Mouse (Mus musculus) spleen, adult 2 months (tissue): ENCODE measurements around the gene Hist1h4a. TPM values are rescaled to one million over a fixed set of nuclear protein-coding genes. Genes with fewer than 3 reads are reported as not detected.
A peak's percentile ranks its signal among the peaks of the same experiment; 100 is the strongest.

Experiments used
- DNase-seq, 2 experiments: peaks; one replicate each; pipeline versions ENCODE4 v3.0.0 to v3.0.0-alpha.2; 2012 to 2021; ENCODE audit warnings: low spot score in 2 of 2, low read depth in 1 of 2
- H3K27ac ChIP-seq: fragments of 200-500 bp; 2 replicates; pipeline ENCODE4 v1.5.1; 2012; ENCODE audit warnings: low read length, inconsistent platforms; ENCODE audit not compliant: insufficient read depth
- H3K27me3 ChIP-seq: fragments of 200-500 bp; 2 replicates; pipeline ENCODE4 v1.6.1; 2012; ENCODE audit warnings: mild to moderate bottlenecking, moderate library complexity, low read length, inconsistent platforms; ENCODE audit not compliant: control insufficient read depth, insufficient read depth
- H3K36me3 ChIP-seq: fragments of 200-500 bp; 2 replicates; pipeline ENCODE4 v1.6.1; 2012; ENCODE audit warnings: mild to moderate bottlenecking, low read length, inconsistent platforms; ENCODE audit not compliant: control insufficient read depth, insufficient read depth
- H3K4me1 ChIP-seq: fragments of 200-500 bp; 2 replicates; pipeline ENCODE4 v1.6.1; 2011; ENCODE audit warnings: inconsistent platforms; ENCODE audit not compliant: control insufficient read depth, insufficient read depth, insufficient read length
- H3K4me3 ChIP-seq: fragments of 200-500 bp; 2 replicates; pipeline ENCODE4 v1.5.1; 2011; ENCODE audit warnings: mild to moderate bottlenecking, inconsistent platforms; ENCODE audit not compliant: insufficient read depth, insufficient read length; ENCODE audit errors: extremely low read depth
- CTCF ChIP-seq: fragments of 200-500 bp; IDR thresholded peaks from 2 replicates; pipeline ENCODE4 v1.5.1; 2011; ENCODE audit warnings: mild to moderate bottlenecking, inconsistent platforms; ENCODE audit not compliant: insufficient read depth, insufficient read length, insufficient replicate concordance; ENCODE audit errors: extremely low read depth
- POLR2A ChIP-seq: fragments of 200-500 bp; IDR thresholded peaks from 2 replicates; pipeline ENCODE4 v1.6.1; 2011; ENCODE audit warnings: low read depth, low read length, inconsistent platforms
- WGBS: fragments of 180-500 bp; shearing (Covaris S2); methylation state at CpG from one replicate; pipeline ENCODE4 v1.1.7; 2018; 5-methylcytosine and 5-hydroxymethylcytosine counted together
- polyA plus RNA-seq: library from polyadenylated mRNA; depleted of rRNA; stranded (reverse); fragments of >200 nt; gene quantifications from 2 replicates; pipeline ENCODE4 v1.2.3, GENCODE M21; 2012; rRNA removed

The Hist1h4a gene
- polyA plus RNA-seq = 16.1 and 29.5 TPM in 2 replicates

GRCm38 (mm10) chr13:23760972-23761864 is at the start of gene Hist1h4a:
Hist1h4a (minus strand) TSS chr13:23761230.
- 1% methylated on average over 70 of the region's 72 CpGs for WGBS
- peak within 1 kb of the TSS; percentile 86 for H3K27ac ChIP-seq
- H3K4me3 ChIP-seq = peak within 1 kb of the TSS; percentile 60
- TF ChIP-seq POLR2A = peak; percentile 35; the same call in 1 of the 2 replicates
- TF ChIP-seq CTCF = no peak
- H3K36me3 ChIP-seq = no peaks in the 10 kb centered on the region
- H3K4me1 ChIP-seq = peaks cover 2% of the 10 kb centered on the region; the same call in 1 of the 2 replicates
- DNase-seq = peak; percentile 97 to 98
- H3K27me3 ChIP-seq = no peaks in the 10 kb centered on the region

- Histone ChIP-seq H3K36me3 (no peaks in the 10 kb centered on the region), H3K4me1 (no peaks in the 10 kb centered on the region), H3K27me3 (no peaks in the 10 kb centered on the region), H3K27ac (no peak within 1 kb of the TSS), H3K4me3 (no peak within 1 kb of the TSS)
- WGBS = 87% methylated on average over 15 of the region's 15 CpGs
- no peak for DNase-seq
- TF ChIP-seq CTCF = no peak
- no peak for TF ChIP-seq POLR2A
These were observed 45.5 kb upstream of the Hist1h4a start, which contains the start of gene Slc17a2 for GRCm38 (mm10) chr13:23806422-23807052. Slc17a2 (plus strand) TSS chr13:23806993.

GRCm38 (mm10) chr13:23804532-23804931 is 43.5 kb upstream of the Hist1h4a start:
- 82% methylated on average over 2 of the region's 2 CpGs for WGBS
- TF ChIP-seq POLR2A (no peak), CTCF (no peak)
- no peak for DNase-seq

GRCm38 (mm10) chr13:23799405-23799804 is 38.4 kb upstream of the Hist1h4a start:
- 13% methylated on average over 5 of the region's 5 CpGs for WGBS
- peak in 1 of 2 experiments; percentile 8 for DNase-seq
- no peak overlapping the region for H3K27ac ChIP-seq
- no peaks in the 10 kb centered on the region for H3K36me3 ChIP-seq
- no peak overlapping the region for H3K4me3 ChIP-seq
- peaks cover 6% of the 10 kb centered on the region for H3K4me1 ChIP-seq
- no peak for TF ChIP-seq CTCF
- TF ChIP-seq POLR2A = no peak
- no peaks in the 10 kb centered on the region for H3K27me3 ChIP-seq

More at GRCm38 (mm10) chr13:23804532-23804931, 43.5 kb upstream of the Hist1h4a start:
- H3K27me3 ChIP-seq = no peaks in the 10 kb centered on the region
- no peak overlapping the region for H3K27ac ChIP-seq
- H3K4me3 ChIP-seq = no peak overlapping the region
- H3K36me3 ChIP-seq = no peaks in the 10 kb centered on the region
- no peaks in the 10 kb centered on the region for H3K4me1 ChIP-seq

GRCm38 (mm10) chr13:23792520-23792919 is 31.5 kb upstream of the Hist1h4a start:
- H3K36me3 ChIP-seq = no peaks in the 10 kb centered on the region
- TF ChIP-seq CTCF (peak; percentile 27; the same call in 1 of the 2 replicates), POLR2A (no peak)
- H3K27me3 ChIP-seq = no peaks in the 10 kb centered on the region
- H3K27ac ChIP-seq = no peak overlapping the region
- no peaks in the 10 kb centered on the region for H3K4me1 ChIP-seq
- H3K4me3 ChIP-seq = no peak overlapping the region
- DNase-seq = peak; percentile 43 to 50
- WGBS = 42% methylated on average over 2 of the region's 2 CpGs

GRCm38 (mm10) chr13:23779025-23779424 is 18.0 kb upstream of the Hist1h4a start:
- no peak for TF ChIP-seq POLR2A
- TF ChIP-seq CTCF = no peak
- WGBS = 77% methylated on average over 4 of the region's 4 CpGs
- no peak overlapping the region for H3K27ac ChIP-seq

More at GRCm38 (mm10) chr13:23779025-23779424, 18.0 kb upstream of the Hist1h4a start:
- Histone ChIP-seq H3K4me3 (no peak overlapping the region), H3K27me3 (no peaks in the 10 kb centered on the region), H3K36me3 (no peaks in the 10 kb centered on the region), H3K4me1 (no peaks in the 10 kb centered on the region)
- DNase-seq = no peak
